Mouse (Mus musculus): ENCODE results near the gene Sowahd. TPM values are rescaled to one million over a fixed set of nuclear protein-coding genes. Genes with fewer than 3 reads are reported as not detected.
A peak's percentile ranks its signal among the peaks of the same experiment; 100 is the strongest.

Gene Sowahd
- total and polyA plus RNA-seq, 3 experiments: not detected

DNA sequence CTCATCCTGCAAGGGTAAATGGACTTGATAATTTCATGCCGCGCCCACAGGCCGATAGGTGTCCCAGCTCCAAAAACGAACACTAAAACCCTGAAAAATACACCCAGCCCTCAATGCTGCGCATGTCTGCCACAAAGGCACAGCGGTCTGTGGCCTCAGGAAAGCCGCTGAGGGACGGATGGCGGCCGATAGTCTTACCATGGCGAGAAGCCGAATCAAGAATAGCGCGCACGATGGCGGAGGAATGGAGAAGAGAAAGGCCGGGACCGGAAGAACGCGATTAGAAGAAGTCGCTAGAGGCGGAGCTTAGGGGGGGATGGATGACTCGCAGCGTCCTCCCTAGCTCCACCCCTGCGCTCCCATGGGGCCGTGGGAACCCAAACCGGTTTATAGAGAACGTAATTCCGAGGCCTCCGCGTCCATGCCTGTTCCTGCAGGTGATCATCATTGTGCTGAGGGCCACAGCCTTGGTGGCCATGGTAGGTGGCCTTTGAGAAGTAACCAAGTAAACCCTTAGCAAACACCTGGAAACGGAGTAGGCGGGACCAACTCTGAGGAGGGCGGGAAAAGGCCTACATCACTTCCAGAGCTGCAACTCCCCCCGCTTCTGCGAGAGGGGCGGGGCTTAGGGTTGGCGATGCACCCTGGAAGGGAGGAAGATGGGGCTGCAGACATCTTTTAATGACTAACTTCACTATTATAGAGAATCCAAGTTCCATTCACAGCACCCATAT, 36.4 kb downstream of the Sowahd start, which contains the start of gene Rpl39 (continued):
- TF ChIP-seq BHLHE40 (IDR thresholded peaks at IDR 0.05; ENCODE audit: low read depth, low read length) (no peak), POLR2A (IDR thresholded peaks at IDR 0.05; ENCODE audit: low read depth, low read length) (peak; percentile 90), TCF12 (IDR thresholded peaks at IDR 0.05; ENCODE audit: low read depth, low read length) (peak; percentile 88), IRF4 (IDR thresholded peaks at IDR 0.05; ENCODE audit: low read depth, low read length) (peak; percentile 27; the same call in 1 of the 2 replicates)

DNA sequence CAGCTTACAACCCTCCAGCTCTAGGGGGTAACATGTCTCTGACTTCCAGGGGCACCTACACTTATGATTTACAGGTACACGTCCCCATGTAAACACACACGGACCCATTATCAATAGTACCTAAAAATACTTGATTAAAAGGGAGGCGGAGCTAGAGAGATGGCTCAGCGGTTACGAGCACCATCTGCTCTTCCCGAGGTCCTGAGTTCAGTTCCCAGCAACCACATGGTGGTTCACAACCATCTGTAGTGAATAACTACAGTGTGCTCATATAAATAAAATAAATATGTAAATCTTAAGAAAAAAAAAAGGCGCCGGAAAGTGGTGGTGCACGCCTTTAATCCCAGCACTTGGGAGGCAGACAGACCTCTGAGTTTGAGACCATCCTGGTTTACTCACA, 37.0 kb downstream of the Sowahd start:
- H3K9ac ChIP-seq (ENCODE audit: insufficient read depth, low read depth): peak overlapping the region; percentile 21; the same call in 1 of the 2 replicates
- peak overlapping the region; percentile 96; the same call in 1 of the 2 replicates for H3K27ac ChIP-seq (ENCODE audit: insufficient read depth, low read depth)
- in situ Hi-C loops (cut with MboI; ENCODE audit: low pct_ligation_motif_present, low pct_unique_long_range_greater_than_20kb, low sequenced_read_pairs) (no loop called here), dilution Hi-C loops (cut with MboI; ENCODE audit: extremely low pct_ligation_motif_present, extremely low pct_unique_long_range_greater_than_20kb, low sequenced_read_pairs) (no loop called here)
- DNase-seq (ENCODE audit: extremely low read depth): no peak
- peaks cover 23% of the 10 kb centered on the region for H3K79me2 ChIP-seq (replicated peaks; ENCODE audit: control insufficient read depth, extremely low read depth, insufficient read depth, poor library complexity, severe bottlenecking)
- H3K36me3 ChIP-seq (replicated peaks in 1 of 2; ENCODE audit: control insufficient read depth in 1 of 2, insufficient read depth in 1 of 2, low read length in 1 of 2): peaks cover 17 to 23% of the 10 kb centered on the region in 2 experiments
- no peaks in the 10 kb centered on the region for H3K9me3 ChIP-seq (replicated peaks; ENCODE audit: low read length)
- peak overlapping the region in 2 of 3 experiments; percentile 58 to 72 for H3K4me3 ChIP-seq (replicated peaks in 1 of 3; ENCODE audit: low read depth in 2 of 3, low read length in 2 of 3, poor library complexity in 1 of 3)
- TF ChIP-seq E2F4 (IDR thresholded peaks at IDR 0.05; ENCODE audit: insufficient replicate concordance, low read depth, low read length): no peak
- TF ChIP-seq NELFE (IDR thresholded peaks at IDR 0.05; ENCODE audit: low read depth, low read length): no peak
- TF ChIP-seq MAFK (IDR thresholded peaks at IDR 0.05; ENCODE audit: insufficient replicate concordance, low read length): no peak
- TF ChIP-seq IRF4 (IDR thresholded peaks at IDR 0.05; ENCODE audit: low read depth, low read length): no peak
- TF ChIP-seq POLR2A (IDR thresholded peaks at IDR 0.05; ENCODE audit: low read depth, low read length): no peak
- TF ChIP-seq CHD2 (IDR thresholded peaks at IDR 0.05; ENCODE audit: low read length): no peak
- TF ChIP-seq MAZ (IDR thresholded peaks at IDR 0.05; ENCODE audit: low read depth, low read length): no peak
- TF ChIP-seq ZNF384 (IDR thresholded peaks at IDR 0.05; ENCODE audit: low read depth, low read length): peak; percentile 31; the same call in 1 of the 2 replicates
- no peak for TF ChIP-seq USF2 (conservative IDR thresholded peaks at IDR 0.05; ENCODE audit: low read depth, low read length)
- TF ChIP-seq ETS1 (conservative IDR thresholded peaks at IDR 0.05; ENCODE audit: low read depth, low read length): no peak
- TF ChIP-seq JUND (conservative IDR thresholded peaks at IDR 0.05; ENCODE audit: low read depth, low read length): no peak
- no peak for TF ChIP-seq GABPA (IDR thresholded peaks at IDR 0.05; ENCODE audit: insufficient replicate concordance, low read depth, low read length)
- TF ChIP-seq UBTF (IDR thresholded peaks at IDR 0.05; ENCODE audit: low read depth, low read length): no peak
- TF ChIP-seq ZMIZ1 (IDR thresholded peaks at IDR 0.05; ENCODE audit: low read depth, low read length): no peak
- TF ChIP-seq MAX (IDR thresholded peaks at IDR 0.05; ENCODE audit: low read length): 0 out of 2 replicates have a peak, but pooled peaks have one; percentile 28
- peak overlapping the region; percentile 75 for H3K4me2 ChIP-seq (ENCODE audit: insufficient read depth, low read depth, poor library complexity, severe bottlenecking)
- H3K27me3 ChIP-seq (replicated peaks): no peaks in the 10 kb centered on the region
- peaks cover 3 to 22% of the 10 kb centered on the region in 2 experiments; a peak in 3 of 4 replicates for H3K4me1 ChIP-seq (ENCODE audit: control insufficient read depth in 1 of 2, insufficient read depth in 2 of 2)

All from CH12.LX (cell line).